25 mouse cellular contexts compared by ENCODE assay signal in genomic region chr11:34427212-34427611, GRCm38 (mm10).
DNase-seq lines count a peak whose midpoint lies in the region; ATAC-seq lines count a peak whose summit lies in the region.
"Had no signal": no experiment of that assay in that cellular context is flagged by ENCODE, and none has a peak within 500 bp of the region (broad histone marks: within the 10 kb centered on the region; RNA-seq: fewer than 3 reads in every experiment).

No protein-coding gene starts in this region.

- DNase-seq in midbrain, embryonic 11.5 days (ENCODE audit: low spot score, missing footprints) = peak; percentile 8
- DNase-seq in spleen, adult 18-20 months = no peak
- DNase-seq: adrenal gland, adult 2 months; adrenal gland, postnatal 14 days; cerebellum, adult 18-20 months; cerebellum, adult 9-10 months; cerebellum, postnatal 14 days; forebrain, postnatal 0 days; gastrocnemius, postnatal 25 days; heart, postnatal 10 days; heart, postnatal 36 days had no signal

- H3K9ac ChIP-seq in midbrain, embryonic 11.5 days (ENCODE audit: low read length) = no peak overlapping the region
- H3K9ac ChIP-seq in midbrain, embryonic 15.5 days = no peak overlapping the region
- H3K9ac ChIP-seq in intestine, embryonic 16.5 days (ENCODE audit: low read depth, low read length) = no peak overlapping the region
- H3K9ac ChIP-seq: embryonic facial prominence, embryonic 12.5 days; embryonic facial prominence, embryonic 15.5 days; forebrain, postnatal 0 days; heart, embryonic 12.5 days; heart, embryonic 15.5 days; hindbrain, embryonic 14.5 days had no signal

- H3K36me3 ChIP-seq in midbrain, embryonic 11.5 days (ENCODE audit: control insufficient read depth, insufficient read depth, low read length) = no peaks in the 10 kb centered on the region
- no peaks in the 10 kb centered on the region for H3K36me3 ChIP-seq in midbrain, embryonic 15.5 days (replicated peaks)
- H3K36me3 ChIP-seq in intestine, embryonic 16.5 days (ENCODE audit: control insufficient read depth, insufficient read depth, low read length) = no peaks in the 10 kb centered on the region
- H3K36me3 ChIP-seq: embryonic facial prominence, embryonic 12.5 days; embryonic facial prominence, embryonic 15.5 days; heart, embryonic 12.5 days; heart, embryonic 15.5 days; hindbrain, embryonic 10.5 days had no signal

- H3K27me3 ChIP-seq in midbrain, embryonic 11.5 days (ENCODE audit: control insufficient read depth, insufficient read depth, low read length) = no peaks in the 10 kb centered on the region
- no peaks in the 10 kb centered on the region for H3K27me3 ChIP-seq in midbrain, embryonic 15.5 days (replicated peaks)
- no peaks in the 10 kb centered on the region for H3K27me3 ChIP-seq in intestine, embryonic 16.5 days (replicated peaks; ENCODE audit: control insufficient read depth, insufficient read depth, low read length)
- H3K27me3 ChIP-seq: embryonic facial prominence, embryonic 15.5 days; heart, embryonic 12.5 days; heart, embryonic 15.5 days had no signal

- H3K4me1 ChIP-seq in midbrain, embryonic 11.5 days (ENCODE audit: control insufficient read depth, insufficient read depth, low read length) = no peaks in the 10 kb centered on the region; the same call in 1 of the 2 replicates
- H3K4me1 ChIP-seq in midbrain, embryonic 15.5 days = no peaks in the 10 kb centered on the region
- no peaks in the 10 kb centered on the region for H3K4me1 ChIP-seq in intestine, embryonic 16.5 days (ENCODE audit: control insufficient read depth, insufficient read depth, low read length)
- H3K4me1 ChIP-seq: embryonic facial prominence, embryonic 12.5 days; embryonic facial prominence, embryonic 15.5 days; heart, embryonic 12.5 days; heart, embryonic 15.5 days; hindbrain, embryonic 10.5 days had no signal

- no peak overlapping the region for H3K4me3 ChIP-seq in midbrain, embryonic 11.5 days (ENCODE audit: low read depth, low read length)
- no peak overlapping the region for H3K4me3 ChIP-seq in midbrain, embryonic 15.5 days
- H3K4me3 ChIP-seq in intestine, embryonic 16.5 days (ENCODE audit: low read length) = no peak overlapping the region
- H3K4me3 ChIP-seq: embryonic facial prominence, embryonic 12.5 days; embryonic facial prominence, embryonic 15.5 days; heart, embryonic 12.5 days; heart, embryonic 15.5 days; hindbrain, embryonic 10.5 days had no signal

- 83% methylated on average over 5 of the region's 5 CpGs for WGBS in midbrain, embryonic 11.5 days
- 92% methylated on average over 5 of the region's 5 CpGs for WGBS in midbrain, embryonic 15.5 days
- 81% methylated on average over 5 of the region's 5 CpGs for WGBS in intestine, embryonic 16.5 days

- no peaks in the 10 kb centered on the region for H3K9me3 ChIP-seq in midbrain, embryonic 11.5 days (ENCODE audit: control insufficient read depth, low read length)
- no peaks in the 10 kb centered on the region for H3K9me3 ChIP-seq in midbrain, embryonic 15.5 days
- no peaks in the 10 kb centered on the region for H3K9me3 ChIP-seq in intestine, embryonic 16.5 days (ENCODE audit: control insufficient read depth, low read length)
- H3K9me3 ChIP-seq: embryonic facial prominence, embryonic 12.5 days; embryonic facial prominence, embryonic 15.5 days; heart, embryonic 12.5 days; heart, embryonic 15.5 days; hindbrain, embryonic 10.5 days had no signal

- no peak overlapping the region for H3K27ac ChIP-seq in midbrain, embryonic 11.5 days (ENCODE audit: low read depth, low read length)
- no peak overlapping the region for H3K27ac ChIP-seq in midbrain, embryonic 15.5 days
- no peak overlapping the region for H3K27ac ChIP-seq in intestine, embryonic 16.5 days (ENCODE audit: low read length)
- H3K27ac ChIP-seq: embryonic facial prominence, embryonic 12.5 days; embryonic facial prominence, embryonic 15.5 days; heart, embryonic 15.5 days; hindbrain, embryonic 10.5 days; hindbrain, embryonic 14.5 days; hindbrain, postnatal 0 days had no signal

- no peak for ATAC-seq in midbrain, embryonic 11.5 days (ENCODE audit: low FRiP score)
- no peak for ATAC-seq in midbrain, embryonic 15.5 days (replicated peaks)
- peak; percentile 77 for ATAC-seq in granulocyte monocyte progenitor cell, adult 5-6 weeks (replicated peaks; ENCODE audit: poor library complexity, severe bottlenecking)
- peak; percentile 44; the same call in 1 of the 2 replicates for ATAC-seq in megakaryocyte progenitor cell, adult 5-6 weeks (replicated peaks; ENCODE audit: poor library complexity)
- no peak for ATAC-seq in intestine, embryonic 16.5 days
- ATAC-seq: CD4-positive, CD25-positive, alpha-beta regulatory T cell, adult 4 months; forebrain, embryonic 14.5 days; forebrain, postnatal 0 days; hindbrain, postnatal 0 days; inflammation-experienced regulatory T-cells, adult 6 months had no signal

- no peak overlapping the region for H3K4me2 ChIP-seq in midbrain, embryonic 11.5 days
- no peak overlapping the region for H3K4me2 ChIP-seq in midbrain, embryonic 15.5 days
- H3K4me2 ChIP-seq in intestine, embryonic 16.5 days (ENCODE audit: low read depth, low read length) = no peak overlapping the region
- H3K4me2 ChIP-seq: embryonic facial prominence, embryonic 12.5 days; embryonic facial prominence, embryonic 15.5 days; heart, embryonic 12.5 days; heart, embryonic 15.5 days; hindbrain, embryonic 14.5 days had no signal

Comparison
In these comparisons a context has a peak if more than half of its experiments do, and no peak if none do; other contexts are left out.
1. ATAC-seq: peak in granulocyte monocyte progenitor cell, adult 5-6 weeks (single experiment) and megakaryocyte progenitor cell, adult 5-6 weeks (single experiment); none in midbrain, embryonic 11.5 days (single experiment), midbrain, embryonic 15.5 days (single experiment) and intestine, embryonic 16.5 days (single experiment).